Mouse (Mus musculus): ENCODE data around the gene Ehd3.

DNA sequence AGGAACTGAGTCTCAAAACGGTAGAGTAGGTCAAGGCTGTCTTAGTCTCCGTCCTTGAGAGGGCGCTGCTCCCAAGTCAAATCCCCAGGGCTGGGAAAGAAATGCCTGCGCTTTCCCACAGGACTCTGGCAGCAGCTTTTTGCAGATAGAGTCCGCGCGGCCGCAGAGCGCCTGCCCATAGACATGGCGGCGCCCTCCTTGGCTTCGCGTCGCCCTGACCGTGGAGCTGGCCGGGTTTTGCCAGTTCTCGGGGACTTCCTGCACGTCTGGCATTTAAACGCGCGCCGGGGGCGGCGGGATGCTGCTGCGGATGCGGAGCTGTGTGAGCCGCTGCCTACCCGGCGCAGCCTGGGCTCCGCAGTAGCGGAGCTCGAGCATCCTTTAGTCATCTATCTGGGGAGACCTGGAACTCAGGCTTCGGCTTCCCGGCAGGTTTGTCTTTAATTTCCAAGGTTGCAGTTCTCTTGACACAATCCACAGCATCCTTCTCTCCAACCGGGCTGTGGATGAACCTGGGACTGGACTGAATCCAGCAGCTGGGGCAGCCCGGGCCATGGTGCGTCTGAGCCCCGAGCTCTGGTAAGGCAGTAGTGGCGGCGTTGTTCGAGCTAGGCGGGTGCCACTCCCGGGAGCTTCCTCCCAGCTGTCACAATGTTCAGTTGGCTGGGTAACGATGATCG lies 798 bp downstream of the Ehd3 start:
- TF ChIP-seq CTCF (IDR thresholded peaks at IDR 0.05; ENCODE audit: low read depth, low read length), result peak; percentile 55
- no peak for TF ChIP-seq POLR2A (IDR thresholded peaks at IDR 0.05; ENCODE audit: insufficient read depth, low read length)
